ENCODE assay signal across 22 mouse cellular contexts in genomic region chrX:98245108-98245507, GRCm38 (mm10).
"Had no signal": no experiment of that assay in that cellular context is flagged by ENCODE, and none has a peak within 500 bp of the region (broad histone marks: within the 10 kb centered on the region; RNA-seq: fewer than 3 reads in every experiment).

No protein-coding gene starts in this region.

- DNase-seq: kidney, adult 2 months; kidney, postnatal 25 days; left cerebral cortex, postnatal 4 days; liver, postnatal 0 days; lung, embryonic 14.5 days; retina, postnatal 1 day; right cerebral cortex, postnatal 25 days; spleen, adult 18-20 months; thymus, adult 18-20 months; thymus, postnatal 4 days had no signal

- H3K4me2 ChIP-seq: limb, embryonic 12.5 days; limb, embryonic 15.5 days; liver, embryonic 11.5 days; lung, embryonic 14.5 days; midbrain, embryonic 12.5 days; midbrain, embryonic 15.5 days; neural tube, embryonic 12.5 days; neural tube, embryonic 15.5 days; stomach, embryonic 15.5 days had no signal

- H3K4me1 ChIP-seq: limb, embryonic 12.5 days; limb, embryonic 15.5 days; midbrain, embryonic 12.5 days; midbrain, embryonic 15.5 days; neural tube, embryonic 12.5 days; neural tube, embryonic 15.5 days; stomach, embryonic 15.5 days had no signal

- H3K36me3 ChIP-seq: limb, embryonic 12.5 days; limb, embryonic 15.5 days; midbrain, embryonic 12.5 days; midbrain, embryonic 15.5 days; neural tube, embryonic 12.5 days; neural tube, embryonic 15.5 days; stomach, embryonic 15.5 days had no signal

- H3K9me3 ChIP-seq: limb, embryonic 12.5 days; limb, embryonic 15.5 days; midbrain, embryonic 12.5 days; midbrain, embryonic 15.5 days; neural tube, embryonic 12.5 days; neural tube, embryonic 15.5 days; stomach, embryonic 15.5 days had no signal

- ATAC-seq: liver, postnatal 0 days; lung, postnatal 0 days; midbrain, embryonic 15.5 days had no signal

- H3K4me3 ChIP-seq: limb, embryonic 12.5 days; limb, embryonic 15.5 days; midbrain, embryonic 12.5 days; midbrain, embryonic 15.5 days; neural tube, embryonic 12.5 days; neural tube, embryonic 15.5 days; stomach, embryonic 15.5 days had no signal

- H3K27me3 ChIP-seq: limb, embryonic 12.5 days; limb, embryonic 15.5 days; midbrain, embryonic 12.5 days; midbrain, embryonic 15.5 days; neural tube, embryonic 12.5 days; neural tube, embryonic 15.5 days; stomach, embryonic 15.5 days had no signal

- H3K9ac ChIP-seq: limb, embryonic 12.5 days; limb, embryonic 15.5 days; liver, embryonic 14.5 days; liver, postnatal 0 days; lung, embryonic 14.5 days; midbrain, embryonic 12.5 days; midbrain, embryonic 15.5 days; neural tube, embryonic 12.5 days; neural tube, embryonic 15.5 days; stomach, embryonic 15.5 days had no signal

- H3K27ac ChIP-seq: kidney, postnatal 0 days; limb, embryonic 12.5 days; limb, embryonic 15.5 days; liver, embryonic 14.5 days; macrophage; midbrain, embryonic 12.5 days; midbrain, embryonic 15.5 days; neural tube, embryonic 12.5 days; neural tube, embryonic 15.5 days; stomach, embryonic 15.5 days had no signal
